Mouse (Mus musculus) thymus, adult 2 months (tissue): ENCODE data around the gene Kcnd2. TPM values are rescaled to one million over a fixed set of nuclear protein-coding genes. Genes with fewer than 3 reads are reported as not detected.

Experiments
- DNase-seq: peaks from one replicate; pipeline ENCODE4 v3.0.0; 2021
- H3K27ac ChIP-seq: fragments of 200-500 bp; 2 replicates; pipeline ENCODE4 v1.5.1; 2012; ENCODE audit warnings: low read length, control low read depth; ENCODE audit not compliant: control insufficient read depth, insufficient read depth
- H3K27me3 ChIP-seq: fragments of 200-500 bp; 2 replicates; pipeline ENCODE4 v1.6.1; 2012; ENCODE audit warnings: mild to moderate bottlenecking, low read length, moderate library complexity, mixed read lengths; ENCODE audit not compliant: control insufficient read depth, insufficient read depth
- H3K36me3 ChIP-seq: fragments of 200-500 bp; 2 replicates; pipeline ENCODE4 v1.6.1; 2012; ENCODE audit warnings: mild to moderate bottlenecking, low read length, moderate library complexity; ENCODE audit not compliant: control insufficient read depth, insufficient read depth
- H3K4me1 ChIP-seq: fragments of 200-500 bp; replicated peaks from 2 replicates; pipeline ENCODE4 v1.6.1; 2012; ENCODE audit warnings: low read length; ENCODE audit not compliant: control insufficient read depth, insufficient read depth
- H3K4me3 ChIP-seq: fragments of 200-500 bp; 2 replicates; pipeline ENCODE4 v1.5.1; 2012; ENCODE audit warnings: mild to moderate bottlenecking, low read length, control low read depth, moderate library complexity; ENCODE audit not compliant: control insufficient read depth, insufficient read depth
- CTCF ChIP-seq: fragments of 200-500 bp; IDR thresholded peaks from 2 replicates; pipeline ENCODE4 v1.5.1; 2012; ENCODE audit warnings: mild to moderate bottlenecking, control low read depth, low read length, moderate library complexity, borderline replicate concordance; ENCODE audit not compliant: control insufficient read depth, poor library complexity, insufficient read depth; ENCODE audit errors: extremely low read depth
- POLR2A ChIP-seq: fragments of 200-500 bp; IDR thresholded peaks from 2 replicates; pipeline ENCODE4 v1.6.1; 2012; ENCODE audit warnings: mild to moderate bottlenecking, low read length, control low read depth, moderate library complexity; ENCODE audit not compliant: control insufficient read depth, poor library complexity, insufficient read depth; ENCODE audit errors: extremely low read depth
- WGBS: fragments of 180-500 bp; shearing (Covaris S2); methylation state at CpG from one replicate; pipeline ENCODE4 v1.1.7; 2018; 5-methylcytosine and 5-hydroxymethylcytosine counted together
- polyA plus RNA-seq: library from polyadenylated mRNA; depleted of rRNA; stranded (reverse); fragments of >200 nt; gene quantifications from 2 replicates; pipeline ENCODE4 v1.2.3, GENCODE M21; 2012

Kcnd2 gene
- polyA plus RNA-seq, 1 experiment = 0.50 TPM

DNA sequence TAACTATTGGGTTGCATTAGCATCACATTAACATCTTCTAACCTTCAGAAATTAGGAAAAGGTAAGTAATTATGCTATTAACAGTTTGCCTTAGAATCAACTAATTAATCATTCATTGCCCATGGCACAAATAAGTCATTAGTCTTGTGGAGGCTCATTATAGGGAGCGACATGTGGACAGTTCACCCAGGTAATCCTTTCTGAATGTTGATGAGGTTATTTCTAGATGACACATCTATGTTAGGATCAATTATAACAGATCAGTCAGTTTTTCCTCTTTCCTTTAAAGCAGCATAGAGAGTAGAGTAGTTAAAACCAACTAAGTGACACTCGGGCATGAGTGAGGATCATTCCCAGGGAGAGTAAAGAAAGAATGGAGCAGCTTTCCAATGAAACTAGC, 267.4 kb downstream of the Kcnd2 start:
- no peak overlapping the region for H3K4me3 ChIP-seq
- TF ChIP-seq CTCF (no peak), POLR2A (no peak)
- no peak overlapping the region for H3K27ac ChIP-seq
- WGBS = 88% methylated on average over 2 of the region's 2 CpGs
- DNase-seq = no peak
- no peaks in the 10 kb centered on the region for H3K27me3 ChIP-seq
- H3K4me1 ChIP-seq = no peaks in the 10 kb centered on the region
- no peaks in the 10 kb centered on the region for H3K36me3 ChIP-seq

DNA sequence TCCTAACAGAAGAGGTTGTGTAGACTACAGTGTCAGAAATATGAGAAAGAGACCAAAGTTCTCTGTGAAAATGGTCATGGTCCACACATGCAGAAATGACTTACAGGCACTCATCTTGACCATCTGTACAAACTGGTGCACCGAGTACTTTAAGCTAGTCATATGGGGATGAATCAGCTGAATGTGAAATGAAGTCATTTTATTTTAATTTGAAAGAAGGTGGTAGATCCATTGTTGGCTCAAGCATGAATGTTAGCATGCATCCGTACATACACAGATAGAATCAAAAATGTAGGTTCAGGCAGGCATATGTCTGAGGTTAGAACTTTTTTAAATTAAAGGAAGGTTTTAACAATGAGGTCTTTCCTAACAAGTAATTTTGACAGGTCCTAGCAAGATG, 273.2 kb downstream of the Kcnd2 start:
- no peaks in the 10 kb centered on the region for H3K4me1 ChIP-seq
- WGBS = 92% methylated on average over 2 of the region's 2 CpGs
- no peak overlapping the region for H3K4me3 ChIP-seq
- no peak for DNase-seq
- TF ChIP-seq CTCF (no peak), POLR2A (no peak)
- no peak overlapping the region for H3K27ac ChIP-seq
- no peaks in the 10 kb centered on the region for H3K27me3 ChIP-seq
- no peaks in the 10 kb centered on the region for H3K36me3 ChIP-seq

DNA sequence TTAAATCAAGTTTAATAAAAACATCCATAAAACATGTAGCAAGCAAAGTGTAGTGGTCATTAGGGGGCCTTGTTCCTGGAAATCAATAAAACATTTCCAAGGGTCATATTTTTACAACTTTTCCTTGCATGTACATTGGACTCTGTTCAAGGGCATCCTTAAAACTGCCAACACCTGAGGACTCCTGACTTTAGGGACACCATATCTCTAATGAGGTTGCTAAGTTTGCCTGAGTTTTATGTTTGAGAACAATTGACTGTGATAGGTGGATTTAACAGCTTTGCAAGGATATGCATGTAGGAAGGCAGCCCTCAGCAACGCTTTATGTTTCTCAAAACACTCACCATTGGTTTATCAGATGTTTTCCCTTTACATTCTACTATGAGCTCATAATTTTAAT, 287.6 kb downstream of the Kcnd2 start:
- TF ChIP-seq CTCF (no peak), POLR2A (no peak)
- H3K27ac ChIP-seq = no peak overlapping the region
- DNase-seq = no peak
- no peaks in the 10 kb centered on the region for H3K27me3 ChIP-seq
- no peaks in the 10 kb centered on the region for H3K36me3 ChIP-seq
- no peaks in the 10 kb centered on the region for H3K4me1 ChIP-seq
- no peak overlapping the region for H3K4me3 ChIP-seq
- 87% methylated on average over 1 of the region's 1 CpGs for WGBS

DNA sequence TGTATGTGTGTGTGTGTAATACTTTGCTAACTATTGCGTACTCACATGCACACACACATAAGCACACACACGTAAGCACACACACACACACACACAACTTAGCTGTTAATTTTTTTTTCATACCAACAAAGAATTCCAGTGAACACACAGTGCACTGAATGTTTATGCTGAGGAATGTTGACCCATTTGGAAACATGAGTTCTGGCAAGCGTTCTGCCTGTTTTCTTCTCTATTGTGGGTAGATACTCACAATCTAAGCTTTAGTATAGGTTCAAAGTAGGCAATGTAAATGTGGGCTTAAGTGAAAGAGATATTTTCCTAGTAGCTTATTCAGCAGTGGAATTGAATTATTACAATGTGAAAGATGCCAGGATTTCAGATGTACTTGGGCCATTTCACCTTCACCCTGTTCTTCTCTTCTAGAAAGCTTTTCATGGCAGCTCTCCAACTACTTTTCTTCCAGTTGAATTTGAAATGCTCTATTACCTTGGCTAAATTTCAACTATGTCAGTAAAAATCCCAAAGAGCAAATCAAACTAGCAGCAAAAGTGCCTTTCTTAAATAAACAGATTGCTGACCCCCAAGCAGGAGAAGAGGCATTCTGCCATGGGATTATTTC, 295.4 kb downstream of the Kcnd2 start:
- no peak for DNase-seq
- Histone ChIP-seq H3K36me3 (no peaks in the 10 kb centered on the region), H3K4me1 (no peaks in the 10 kb centered on the region), H3K27ac (no peak overlapping the region), H3K27me3 (no peaks in the 10 kb centered on the region), H3K4me3 (no peak overlapping the region)
- WGBS = 91% methylated on average over 3 of the region's 3 CpGs
- TF ChIP-seq CTCF (no peak), POLR2A (no peak)

DNA sequence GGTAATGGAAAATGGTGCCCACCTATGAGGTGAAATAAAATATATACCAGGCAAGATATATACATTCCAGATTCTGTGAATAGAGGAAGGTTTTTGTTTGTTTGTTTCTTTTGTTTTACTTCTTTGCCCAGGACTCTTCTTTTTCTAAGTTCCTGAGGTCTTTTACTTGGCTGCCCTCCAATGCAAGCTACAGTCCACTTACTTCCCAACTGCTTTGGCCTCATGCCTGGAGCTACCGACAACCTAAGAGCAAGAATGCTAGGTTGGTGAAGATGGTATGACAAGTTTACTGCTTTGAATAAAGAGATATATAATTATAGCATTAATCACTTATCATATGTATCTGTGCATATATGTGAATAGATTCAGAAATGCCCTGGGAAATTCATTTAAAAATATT, 305.0 kb downstream of the Kcnd2 start:
- no peak for DNase-seq
- WGBS = 96% methylated on average over 1 of the region's 1 CpGs
- Histone ChIP-seq H3K4me3 (no peak overlapping the region), H3K27ac (no peak overlapping the region), H3K27me3 (no peaks in the 10 kb centered on the region), H3K36me3 (no peaks in the 10 kb centered on the region), H3K4me1 (no peaks in the 10 kb centered on the region)
- no peak for TF ChIP-seq POLR2A
- no peak for TF ChIP-seq CTCF

DNA sequence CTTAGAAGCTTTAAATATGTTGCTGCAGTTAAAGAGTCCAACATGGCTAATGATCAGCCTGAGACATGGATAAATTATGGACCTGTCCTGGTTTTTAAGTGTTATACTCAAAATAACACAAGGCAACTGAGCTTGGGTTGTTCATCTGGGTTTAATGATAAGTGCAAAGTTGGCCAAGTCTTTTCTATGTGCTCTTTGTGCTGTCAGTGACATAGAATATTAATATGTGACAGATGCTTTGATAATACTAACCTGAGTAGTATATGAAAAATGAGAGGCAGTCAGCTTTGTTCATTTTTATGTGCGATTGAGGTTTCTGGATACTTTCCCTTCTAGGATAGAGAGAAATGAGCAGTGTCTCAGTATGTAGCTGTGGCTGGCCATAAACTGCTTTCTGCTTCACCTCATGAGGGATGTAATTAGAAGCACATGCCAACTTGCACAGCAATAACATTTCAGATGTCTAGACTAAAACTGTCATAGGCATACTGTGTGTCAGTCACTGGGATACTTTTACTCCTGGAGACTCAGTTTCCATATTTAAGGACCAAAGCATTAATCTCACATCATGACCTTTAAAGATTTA, 312.3 kb downstream of the Kcnd2 start:
- no peaks in the 10 kb centered on the region for H3K36me3 ChIP-seq
- H3K4me3 ChIP-seq = no peak overlapping the region
- no peak overlapping the region for H3K27ac ChIP-seq
- H3K27me3 ChIP-seq = no peaks in the 10 kb centered on the region
- no peak for DNase-seq
- H3K4me1 ChIP-seq = no peaks in the 10 kb centered on the region
- WGBS = 95% methylated on average over 1 of the region's 1 CpGs
- TF ChIP-seq POLR2A (no peak), CTCF (no peak)

DNA sequence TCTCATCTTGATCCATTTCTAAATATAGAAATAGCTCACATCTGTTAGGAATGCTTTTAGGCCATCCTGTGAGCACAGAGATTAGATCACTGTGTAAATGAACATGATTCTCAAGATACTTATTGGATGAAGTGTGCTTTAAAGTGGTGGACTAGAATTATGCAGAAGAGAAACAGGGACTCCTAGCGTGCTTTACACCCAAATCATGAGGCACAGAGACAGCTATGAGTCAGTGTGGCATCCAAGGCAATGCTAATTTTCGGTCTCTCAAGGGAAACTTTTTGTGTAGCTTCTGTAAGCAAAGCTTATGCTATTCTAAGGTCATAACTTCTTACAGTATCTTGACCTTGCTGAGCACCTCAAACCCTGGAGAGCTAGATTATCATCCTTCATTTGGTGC, 318.7 kb downstream of the Kcnd2 start:
- no peak overlapping the region for H3K4me3 ChIP-seq
- no peak overlapping the region for H3K27ac ChIP-seq
- DNase-seq = no peak
- no peaks in the 10 kb centered on the region for H3K4me1 ChIP-seq
- 78% methylated on average over 2 of the region's 2 CpGs for WGBS
- TF ChIP-seq CTCF (no peak), POLR2A (no peak)
- no peaks in the 10 kb centered on the region for H3K27me3 ChIP-seq
- H3K36me3 ChIP-seq = no peaks in the 10 kb centered on the region
